Mouse (Mus musculus): ENCODE results near the gene Adk. TPM values are rescaled to one million over a fixed set of nuclear protein-coding genes. Genes with fewer than 3 reads are reported as not detected.

Gene Adk
- polyA plus RNA-seq, 1 experiment from 2014 or later: 156 TPM

- H3K27me3 ChIP-seq: no peaks in the 10 kb centered on the region
- peaks cover 10% of the 10 kb centered on the region; the same call in 1 of the 2 replicates for H3K4me1 ChIP-seq
- no peak overlapping the region for H3K9ac ChIP-seq
- no peaks in the 10 kb centered on the region for H3K9me3 ChIP-seq
- no peak overlapping the region for H3K27ac ChIP-seq
- H3K4me2 ChIP-seq (replicated peaks): no peak overlapping the region
- H3K4me3 ChIP-seq: no peak overlapping the region
- 73% methylated on average over 6 of the region's 6 CpGs for WGBS
- no peak for ATAC-seq (ENCODE audit: low FRiP score, low read depth)
- no peaks in the 10 kb centered on the region for H3K36me3 ChIP-seq
Measured at GRCm38 (mm10) chr14:21191966-21192365, 139.6 kb downstream of the Adk start.

DNA sequence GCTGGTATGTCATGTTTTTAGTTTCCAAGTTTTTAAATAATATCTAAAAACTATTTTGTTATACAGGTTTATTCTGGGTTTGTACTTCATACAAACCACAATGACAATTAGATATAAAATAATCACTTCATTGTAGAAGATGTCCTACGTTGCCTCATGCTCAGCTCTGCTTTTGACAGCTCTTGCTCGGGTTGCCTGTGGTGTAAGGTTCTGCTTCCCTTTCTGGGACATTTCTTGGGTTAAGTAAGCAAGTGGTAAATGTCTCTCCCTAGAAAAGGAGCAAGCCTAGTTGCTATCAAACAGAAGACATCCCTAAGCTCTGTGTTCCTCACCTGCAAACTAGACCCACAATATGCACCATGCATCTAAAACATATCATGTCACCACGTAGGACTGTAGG is 140.4 kb downstream of the Adk start:
- H3K27me3 ChIP-seq: no peaks in the 10 kb centered on the region
- H3K9me3 ChIP-seq: no peaks in the 10 kb centered on the region
- peaks cover 10% of the 10 kb centered on the region; the same call in 1 of the 2 replicates for H3K4me1 ChIP-seq
- H3K27ac ChIP-seq: no peak overlapping the region
- ATAC-seq (ENCODE audit: low FRiP score, low read depth): no peak
- 87% methylated on average over 3 of the region's 3 CpGs for WGBS
- no peaks in the 10 kb centered on the region for H3K36me3 ChIP-seq
- no peak overlapping the region for H3K4me2 ChIP-seq (replicated peaks)
- no peak overlapping the region for H3K4me3 ChIP-seq
- no peak overlapping the region for H3K9ac ChIP-seq

- Histone ChIP-seq H3K9me3 (no peaks in the 10 kb centered on the region), H3K4me2 (replicated peaks) (no peak overlapping the region), H3K4me1 (peaks cover 10% of the 10 kb centered on the region; the same call in 1 of the 2 replicates), H3K9ac (no peak overlapping the region), H3K4me3 (no peak overlapping the region), H3K36me3 (no peaks in the 10 kb centered on the region), H3K27ac (peak overlapping the region; percentile 28; the same call in 1 of the 2 replicates), H3K27me3 (no peaks in the 10 kb centered on the region)
- ATAC-seq (ENCODE audit: low FRiP score, low read depth): no peak
- WGBS: 75% methylated on average over 6 of the region's 6 CpGs
Measured at GRCm38 (mm10) chr14:21194336-21194735, 142.0 kb downstream of the Adk start.

DNA sequence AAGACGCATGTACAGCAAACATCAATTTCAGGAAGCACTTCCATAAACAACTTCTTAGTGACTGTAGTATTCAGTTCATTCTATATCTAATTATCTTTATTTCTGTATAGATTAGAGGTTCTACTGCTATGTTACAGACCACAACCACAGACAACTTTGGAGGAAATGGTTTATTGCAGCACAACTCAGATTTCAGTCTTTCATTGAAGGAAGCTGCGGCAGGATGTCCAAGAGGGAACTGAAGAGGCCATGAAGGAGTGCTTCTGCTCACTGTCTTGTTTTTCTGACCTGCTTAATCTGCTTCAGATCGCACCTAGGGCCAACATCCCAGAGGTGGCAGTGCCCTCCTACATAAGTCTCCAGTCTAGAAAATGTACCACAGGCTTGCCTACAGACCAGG is 148.5 kb downstream of the Adk start:
- Histone ChIP-seq H3K4me1 (no peaks in the 10 kb centered on the region), H3K27me3 (no peaks in the 10 kb centered on the region), H3K9ac (no peak overlapping the region), H3K9me3 (no peaks in the 10 kb centered on the region), H3K27ac (no peak overlapping the region), H3K4me3 (no peak overlapping the region), H3K4me2 (replicated peaks) (no peak overlapping the region), H3K36me3 (no peaks in the 10 kb centered on the region)
- WGBS: 85% methylated on average over 3 of the region's 3 CpGs
- no peak for ATAC-seq (ENCODE audit: low FRiP score, low read depth)

GRCm38 (mm10) chr14:21206472-21206871 is 154.1 kb downstream of the Adk start:
- Histone ChIP-seq H3K36me3 (no peaks in the 10 kb centered on the region), H3K9me3 (no peaks in the 10 kb centered on the region), H3K27me3 (no peaks in the 10 kb centered on the region), H3K4me3 (no peak overlapping the region), H3K27ac (no peak overlapping the region), H3K4me1 (no peaks in the 10 kb centered on the region), H3K4me2 (replicated peaks) (no peak overlapping the region), H3K9ac (no peak overlapping the region)
- WGBS: 83% methylated on average over 4 of the region's 4 CpGs
- ATAC-seq (ENCODE audit: low FRiP score, low read depth): no peak

DNA sequence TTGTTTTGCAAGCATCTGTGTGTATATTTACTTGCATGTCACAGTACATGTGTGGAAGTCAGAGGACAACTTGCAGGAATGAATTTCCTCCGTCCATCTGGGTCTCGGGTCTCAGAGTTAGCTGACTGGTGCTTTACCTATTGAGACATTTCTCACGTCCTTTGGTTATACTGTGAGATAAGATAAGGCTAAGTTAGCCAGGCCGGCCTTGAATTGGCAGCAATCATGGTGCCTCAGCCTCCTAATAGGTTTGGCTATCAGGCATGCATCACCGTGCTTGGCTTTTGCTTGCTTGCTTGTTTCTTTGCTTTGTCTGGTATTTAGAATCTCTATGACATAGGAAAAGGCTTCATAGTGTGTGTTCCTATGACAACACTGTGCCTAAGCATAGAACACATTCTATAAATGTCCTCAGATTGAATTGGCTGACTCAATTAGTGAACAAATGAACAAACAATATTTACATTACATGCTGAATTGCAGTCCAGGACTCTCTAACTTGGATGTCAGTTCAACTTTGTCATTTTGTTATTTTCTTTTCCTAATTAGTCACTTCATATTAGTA is 169.3 kb downstream of the Adk start:
- peaks cover 4% of the 10 kb centered on the region; the same call in 1 of the 2 replicates for H3K4me1 ChIP-seq
- H3K9me3 ChIP-seq: no peaks in the 10 kb centered on the region
- 82% methylated on average over 5 of the region's 5 CpGs for WGBS
- no peak overlapping the region for H3K9ac ChIP-seq
- H3K4me2 ChIP-seq (replicated peaks): no peak overlapping the region
- H3K36me3 ChIP-seq: no peaks in the 10 kb centered on the region
- no peak for ATAC-seq (ENCODE audit: low FRiP score, low read depth)
- no peak overlapping the region for H3K4me3 ChIP-seq
- H3K27me3 ChIP-seq: no peaks in the 10 kb centered on the region
- H3K27ac ChIP-seq: no peak overlapping the region

GRCm38 (mm10) chr14:21222206-21222605 is 169.8 kb downstream of the Adk start:
- Histone ChIP-seq H3K4me3 (no peak overlapping the region), H3K9ac (no peak overlapping the region), H3K36me3 (no peaks in the 10 kb centered on the region), H3K4me1 (peaks cover 4% of the 10 kb centered on the region; the same call in 1 of the 2 replicates), H3K27me3 (no peaks in the 10 kb centered on the region), H3K9me3 (no peaks in the 10 kb centered on the region), H3K27ac (no peak overlapping the region), H3K4me2 (replicated peaks) (no peak overlapping the region)
- 70% methylated on average over 3 of the region's 3 CpGs for WGBS
- no peak for ATAC-seq (ENCODE audit: low FRiP score, low read depth)

GRCm38 (mm10) chr14:21223456-21223855 is 171.1 kb downstream of the Adk start:
- Histone ChIP-seq H3K9me3 (no peaks in the 10 kb centered on the region), H3K36me3 (no peaks in the 10 kb centered on the region), H3K27ac (no peak overlapping the region), H3K4me2 (replicated peaks) (no peak overlapping the region), H3K9ac (no peak overlapping the region), H3K4me1 (peaks cover 4% of the 10 kb centered on the region; the same call in 1 of the 2 replicates), H3K27me3 (no peaks in the 10 kb centered on the region), H3K4me3 (no peak overlapping the region)
- ATAC-seq (ENCODE audit: low FRiP score, low read depth): no peak
- WGBS: 25% methylated on average over 6 of the region's 6 CpGs

DNA sequence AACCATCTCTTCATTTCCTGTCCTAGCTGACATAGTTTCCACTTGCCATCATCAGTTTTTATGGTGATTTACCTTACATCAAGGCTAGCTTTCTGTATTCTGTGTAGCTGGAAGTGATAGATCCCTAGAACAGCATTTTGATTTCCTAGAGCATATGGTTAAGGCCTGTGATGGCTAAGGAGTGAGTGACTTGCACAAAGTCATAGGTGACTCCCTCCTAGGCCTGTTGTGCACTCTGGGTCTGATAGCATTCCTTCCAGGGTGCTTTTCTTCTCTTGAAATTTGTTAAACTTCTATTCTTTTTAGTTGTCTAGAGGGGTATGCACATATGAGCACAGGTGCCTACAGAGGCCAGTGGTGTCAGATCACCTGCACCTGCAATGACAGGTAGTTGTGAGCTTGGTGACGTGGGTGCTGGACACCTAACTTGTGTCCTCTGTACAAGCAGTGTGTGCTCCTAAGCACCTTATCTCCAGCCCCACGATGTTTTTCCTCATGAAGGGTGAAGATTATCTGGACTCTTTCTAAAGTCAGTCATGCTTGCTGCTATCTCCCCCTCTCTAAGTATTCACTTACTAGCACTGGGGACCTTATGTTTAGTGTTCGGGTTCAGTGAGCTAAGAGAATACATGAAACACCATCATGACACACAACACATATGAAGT is 171.7 kb downstream of the Adk start:
- H3K27me3 ChIP-seq: no peaks in the 10 kb centered on the region
- no peak overlapping the region for H3K9ac ChIP-seq
- H3K4me3 ChIP-seq: no peak overlapping the region
- no peaks in the 10 kb centered on the region for H3K9me3 ChIP-seq
- no peak overlapping the region for H3K27ac ChIP-seq
- H3K4me2 ChIP-seq (replicated peaks): no peak overlapping the region
- no peaks in the 10 kb centered on the region for H3K36me3 ChIP-seq
- peaks cover 4% of the 10 kb centered on the region; the same call in 1 of the 2 replicates for H3K4me1 ChIP-seq
- 86% methylated on average over 3 of the region's 3 CpGs for WGBS
- ATAC-seq (ENCODE audit: low FRiP score, low read depth): no peak

- Histone ChIP-seq H3K4me3 (no peak overlapping the region), H3K36me3 (peaks cover 6% of the 10 kb centered on the region), H3K27ac (no peak overlapping the region), H3K4me2 (replicated peaks) (no peak overlapping the region), H3K4me1 (no peaks in the 10 kb centered on the region), H3K27me3 (no peaks in the 10 kb centered on the region), H3K9me3 (no peaks in the 10 kb centered on the region), H3K9ac (no peak overlapping the region)
- no peak for ATAC-seq (ENCODE audit: low FRiP score, low read depth)
- 86% methylated on average over 2 of the region's 2 CpGs for WGBS
Measured at GRCm38 (mm10) chr14:21237051-21237450, 184.7 kb downstream of the Adk start.

GRCm38 (mm10) chr14:21241105-21241504 is 188.7 kb downstream of the Adk start:
- no peak for ATAC-seq (ENCODE audit: low FRiP score, low read depth)
- peaks cover 6% of the 10 kb centered on the region for H3K36me3 ChIP-seq
- no peaks in the 10 kb centered on the region for H3K9me3 ChIP-seq
- H3K4me1 ChIP-seq: no peaks in the 10 kb centered on the region
- no peak overlapping the region for H3K9ac ChIP-seq
- WGBS: 59% methylated on average over 5 of the region's 5 CpGs
- no peak overlapping the region for H3K4me2 ChIP-seq (replicated peaks)
- no peak overlapping the region for H3K27ac ChIP-seq
- H3K27me3 ChIP-seq: no peaks in the 10 kb centered on the region
- H3K4me3 ChIP-seq: no peak overlapping the region

- no peak overlapping the region for H3K9ac ChIP-seq
- H3K4me2 ChIP-seq (replicated peaks): no peak overlapping the region
- no peak overlapping the region for H3K27ac ChIP-seq
- no peaks in the 10 kb centered on the region for H3K36me3 ChIP-seq
- H3K4me1 ChIP-seq: peaks cover 23% of the 10 kb centered on the region
- WGBS: 41% methylated on average over 5 of the region's 5 CpGs
- no peak for ATAC-seq (ENCODE audit: low FRiP score, low read depth)
- H3K27me3 ChIP-seq: no peaks in the 10 kb centered on the region
- H3K4me3 ChIP-seq: no peak overlapping the region
- H3K9me3 ChIP-seq: no peaks in the 10 kb centered on the region
Measured at GRCm38 (mm10) chr14:21251386-21251785, 199.0 kb downstream of the Adk start.

All from limb, embryonic 13.5 days (tissue).